Mouse (Mus musculus) lung, adult 18-20 months (tissue): Measurements from ENCODE around the gene A930002H24Rik.
A peak's percentile ranks its signal among the peaks of the same experiment; 100 is the strongest.

Experiments
- DNase-seq, 2 experiments: peaks; one replicate each; pipeline ENCODE4 v3.0.0; 2022; ENCODE audit warnings: mixed read lengths in 2 of 2

The A930002H24Rik gene

GRCm38 (mm10) chr17:63831550-63831949 is 32.0 kb downstream of the A930002H24Rik start:
- DNase-seq, result no peak

DNA sequence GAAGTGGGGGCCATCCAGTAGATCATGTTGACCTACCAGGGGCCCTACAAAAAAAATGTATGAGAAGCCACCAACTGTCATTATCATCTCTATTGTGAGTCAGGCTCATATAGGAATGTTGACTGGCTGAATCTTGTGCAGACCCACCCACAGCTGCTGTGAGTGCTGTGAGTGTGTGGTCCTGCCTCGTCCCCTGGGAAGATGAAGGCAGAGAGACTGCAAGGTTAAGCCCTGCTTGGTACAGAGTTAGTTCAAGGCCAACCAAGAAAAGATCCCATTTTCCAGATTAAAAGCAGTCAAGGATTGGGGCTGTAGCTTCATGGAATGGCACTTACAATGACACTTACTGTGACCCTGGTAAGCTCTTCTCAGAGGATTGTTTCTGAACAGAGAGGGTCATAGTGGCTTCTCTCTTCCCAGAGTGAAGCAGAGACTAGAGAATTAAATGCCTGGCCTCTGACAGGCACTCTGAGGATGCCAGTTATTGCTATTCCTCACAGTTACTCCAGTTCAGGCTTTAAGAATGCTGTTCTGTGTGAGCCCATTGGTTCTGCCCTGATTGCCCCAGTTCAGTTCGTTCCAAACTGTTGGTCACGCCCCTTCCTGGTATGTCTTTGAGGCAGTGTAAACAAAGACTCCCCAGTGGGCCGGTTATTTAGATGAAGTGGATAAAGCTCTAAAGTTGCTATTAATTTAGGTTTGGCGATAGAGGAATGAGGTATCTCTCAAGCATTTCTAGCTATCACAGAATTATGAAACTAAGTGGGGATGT is 34.8 kb downstream of the A930002H24Rik start:
- DNase-seq, result peak in 1 of 2 experiments; percentile 4

GRCm38 (mm10) chr17:63826767-63827166 is 36.8 kb downstream of the A930002H24Rik start:
- no peak for DNase-seq

DNA sequence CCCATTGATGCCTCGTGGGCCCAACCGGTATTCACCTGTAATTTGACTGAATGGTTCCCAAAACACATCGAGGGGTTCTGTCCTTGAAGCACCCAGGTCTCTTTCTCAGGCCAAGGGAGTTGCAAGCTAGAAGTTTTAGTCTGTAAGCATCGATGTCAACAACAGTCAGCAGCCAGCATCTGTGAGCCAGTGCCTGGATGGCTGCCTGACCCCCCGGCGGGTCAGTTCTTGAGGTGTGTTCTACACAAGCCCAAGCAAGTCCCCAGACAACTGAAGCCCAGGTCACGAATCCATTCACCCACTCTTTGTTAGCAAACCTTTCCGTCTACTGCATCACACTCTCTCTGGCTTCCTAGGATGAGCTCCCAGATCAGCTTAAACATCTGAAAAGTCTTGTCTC is 37.4 kb downstream of the A930002H24Rik start:
- DNase-seq, result no peak

DNA sequence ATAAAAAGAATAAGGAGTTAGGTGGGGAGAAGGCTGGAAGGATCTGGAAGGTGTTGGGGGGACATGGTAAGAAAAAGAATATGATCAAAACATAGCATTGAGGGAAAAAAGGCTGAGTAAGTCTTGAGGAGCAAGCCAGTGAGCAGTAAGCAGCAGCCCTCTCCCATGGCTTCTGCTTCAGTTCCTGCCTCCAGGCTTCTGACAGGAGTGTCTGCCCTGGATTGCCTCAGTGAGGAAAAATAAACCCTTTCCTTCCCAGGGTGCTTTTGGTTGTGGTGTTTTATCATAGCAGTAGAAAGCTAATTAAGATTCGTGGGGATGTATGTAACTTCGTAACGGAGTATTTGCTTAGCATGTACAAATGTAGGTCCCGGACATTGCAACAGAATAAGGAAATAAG is 39.5 kb downstream of the A930002H24Rik start:
- DNase-seq, result no peak

DNA sequence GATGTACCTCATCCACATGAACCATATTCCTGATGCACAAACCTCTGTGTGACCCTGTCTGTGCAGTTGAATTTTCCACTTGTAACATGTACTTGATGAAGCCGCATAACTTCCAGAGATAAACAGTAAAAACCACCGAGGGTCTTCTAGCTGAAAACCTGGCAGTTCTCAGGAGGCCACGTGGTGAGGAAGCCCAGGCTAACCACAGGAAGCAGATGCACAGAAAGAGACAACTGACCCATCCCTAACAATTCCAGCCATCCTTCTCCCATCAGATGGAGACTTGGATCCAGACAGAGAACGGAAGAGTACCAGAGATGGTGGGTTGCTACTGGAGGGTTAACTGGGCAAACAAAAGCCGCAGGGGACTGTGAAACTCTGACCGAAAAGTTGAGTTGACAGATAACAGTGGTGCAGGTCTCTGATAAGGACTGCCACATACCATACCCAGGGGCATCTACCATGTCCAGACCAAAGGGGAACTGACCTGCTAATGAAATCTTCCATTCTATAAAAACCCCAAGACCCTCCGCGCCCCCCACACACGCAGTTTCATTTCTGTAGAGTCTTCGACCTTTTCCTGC is 45.1 kb downstream of the A930002H24Rik start:
- no peak for DNase-seq

GRCm38 (mm10) chr17:63813552-63813951 is 50.0 kb downstream of the A930002H24Rik start:
- no peak for DNase-seq
